Mouse (Mus musculus): ENCODE data around the gene Cdc42ep1.

Gene Cdc42ep1

GRCm38 (mm10) chr15:78842371-78843163 lies at the start of gene Cdc42ep1:
Cdc42ep1 (plus strand) TSS chr15:78842624.
- no peak for DNase-seq (ENCODE audit: low read depth)

GRCm38 (mm10) chr15:78796196-78797059 lies 46.0 kb upstream of the Cdc42ep1 start:
- no peak for DNase-seq (ENCODE audit: low read depth)

- no peak for DNase-seq (ENCODE audit: low read depth)
Observed at GRCm38 (mm10) chr15:78797060-78797329, 45.4 kb upstream of the Cdc42ep1 start.

- no peak for DNase-seq (ENCODE audit: low read depth)
Observed at GRCm38 (mm10) chr15:78799029-78799428, 43.4 kb upstream of the Cdc42ep1 start.

GRCm38 (mm10) chr15:78801571-78801970 lies 40.9 kb upstream of the Cdc42ep1 start:
- DNase-seq (ENCODE audit: low read depth) = no peak

- no peak for DNase-seq (ENCODE audit: low read depth)
Observed at GRCm38 (mm10) chr15:78801971-78802741, 40.3 kb upstream of the Cdc42ep1 start.

GRCm38 (mm10) chr15:78802776-78803391 lies 39.5 kb upstream of the Cdc42ep1 start, which contains the start of gene Card10:
Card10 (minus strand) TSS chr15:78803042.
- DNase-seq (ENCODE audit: low read depth) = no peak

- DNase-seq (ENCODE audit: low read depth) = no peak
Observed at GRCm38 (mm10) chr15:78803499-78803900, 38.9 kb upstream of the Cdc42ep1 start.

- no peak for DNase-seq (ENCODE audit: low read depth)
Observed at GRCm38 (mm10) chr15:78804326-78804725, 38.1 kb upstream of the Cdc42ep1 start.

GRCm38 (mm10) chr15:78805351-78805750 lies 37.1 kb upstream of the Cdc42ep1 start:
- DNase-seq (ENCODE audit: low read depth) = no peak

GRCm38 (mm10) chr15:78806614-78807013 lies 35.8 kb upstream of the Cdc42ep1 start:
- DNase-seq (ENCODE audit: low read depth) = no peak

GRCm38 (mm10) chr15:78807141-78807540 lies 35.3 kb upstream of the Cdc42ep1 start:
- DNase-seq (ENCODE audit: low read depth) = no peak

GRCm38 (mm10) chr15:78808980-78809379 lies 33.4 kb upstream of the Cdc42ep1 start:
- no peak for DNase-seq (ENCODE audit: low read depth)

- no peak for DNase-seq (ENCODE audit: low read depth)
Observed at GRCm38 (mm10) chr15:78809739-78810138, 32.7 kb upstream of the Cdc42ep1 start.

GRCm38 (mm10) chr15:78810146-78810545 lies 32.3 kb upstream of the Cdc42ep1 start:
- no peak for DNase-seq (ENCODE audit: low read depth)

GRCm38 (mm10) chr15:78813603-78814002 lies 28.8 kb upstream of the Cdc42ep1 start:
- DNase-seq (ENCODE audit: low read depth) = no peak

GRCm38 (mm10) chr15:78815314-78816073 lies 26.9 kb upstream of the Cdc42ep1 start:
- DNase-seq (ENCODE audit: low read depth) = no peak

GRCm38 (mm10) chr15:78816074-78816391 lies 26.4 kb upstream of the Cdc42ep1 start:
- no peak for DNase-seq (ENCODE audit: low read depth)

GRCm38 (mm10) chr15:78826213-78827204 lies 15.9 kb upstream of the Cdc42ep1 start:
- DNase-seq (ENCODE audit: low read depth) = peak; percentile 57

- DNase-seq (ENCODE audit: low read depth) = no peak
Observed at GRCm38 (mm10) chr15:78828315-78828714, 14.1 kb upstream of the Cdc42ep1 start.
